Mouse (Mus musculus): ENCODE data around the gene Psat1. TPM values are rescaled to one million over a fixed set of nuclear protein-coding genes. Genes with fewer than 3 reads are reported as not detected.

Psat1 gene
- total and polyA plus RNA-seq, 3 experiments: 340 to 549 (median 423) TPM

- Histone ChIP-seq H3K9ac (ENCODE audit: insufficient read depth, low read depth) (no peak overlapping the region), H3K36me3 (replicated peaks in 1 of 2; ENCODE audit: control insufficient read depth in 1 of 2, insufficient read depth in 1 of 2, low read length in 1 of 2) (peaks cover 0 to 7% of the 10 kb centered on the region in 2 experiments), H3K4me1 (ENCODE audit: control insufficient read depth in 1 of 2, insufficient read depth in 2 of 2) (peaks cover 0 to 16% of the 10 kb centered on the region in 2 experiments; a peak in 3 of 4 replicates), H3K9me3 (replicated peaks; ENCODE audit: low read length) (no peaks in the 10 kb centered on the region), H3K27ac (ENCODE audit: insufficient read depth, low read depth) (no peak overlapping the region), H3K4me3 (replicated peaks in 1 of 3; ENCODE audit: low read depth in 2 of 3, low read length in 2 of 3, poor library complexity in 1 of 3) (no peak overlapping the region), H3K27me3 (replicated peaks) (no peaks in the 10 kb centered on the region), H3K4me2 (ENCODE audit: insufficient read depth, low read depth, poor library complexity, severe bottlenecking) (no peak overlapping the region), H3K79me2 (replicated peaks; ENCODE audit: control insufficient read depth, extremely low read depth, insufficient read depth, poor library complexity, severe bottlenecking) (no peaks in the 10 kb centered on the region)
- DNase-seq (ENCODE audit: extremely low read depth): no peak
- in situ Hi-C loops (cut with MboI; ENCODE audit: low pct_ligation_motif_present, low pct_unique_long_range_greater_than_20kb, low sequenced_read_pairs): no loop called here
- dilution Hi-C loops (cut with MboI; ENCODE audit: extremely low pct_ligation_motif_present, extremely low pct_unique_long_range_greater_than_20kb, low sequenced_read_pairs): no loop called here
- TF ChIP-seq MYC (IDR thresholded peaks at IDR 0.05; ENCODE audit: low read depth, low read length) (no peak), NRF1 (IDR thresholded peaks at IDR 0.05; ENCODE audit: low read depth, low read length) (no peak), EP300 (IDR thresholded peaks at IDR 0.05; ENCODE audit: low read length) (no peak), UBTF (IDR thresholded peaks at IDR 0.05; ENCODE audit: low read depth, low read length) (no peak), MEF2A (IDR thresholded peaks at IDR 0.05; ENCODE audit: borderline replicate concordance, low read depth, low read length) (no peak), MXI1 (IDR thresholded peaks at IDR 0.05; ENCODE audit: low read depth, low read length) (no peak), TBP (conservative IDR thresholded peaks at IDR 0.05; ENCODE audit: low read depth, low read length) (no peak), RAD21 (IDR thresholded peaks at IDR 0.05; ENCODE audit: low read depth, low read length) (no peak), E2F4 (IDR thresholded peaks at IDR 0.05; ENCODE audit: insufficient replicate concordance, low read depth, low read length) (no peak), SIN3A (IDR thresholded peaks at IDR 0.05; ENCODE audit: low read length) (no peak), SMC3 (IDR thresholded peaks at IDR 0.05; ENCODE audit: low read depth, low read length) (no peak), PAX5 (IDR thresholded peaks at IDR 0.05; ENCODE audit: low read length) (no peak), ELF1 (IDR thresholded peaks at IDR 0.05; ENCODE audit: low read depth, low read length) (no peak), MAFK (IDR thresholded peaks at IDR 0.05; ENCODE audit: insufficient replicate concordance, low read length) (no peak), MAZ (IDR thresholded peaks at IDR 0.05; ENCODE audit: low read depth, low read length) (no peak), HCFC1 (IDR thresholded peaks at IDR 0.05; ENCODE audit: low read depth, low read length) (no peak), ZKSCAN1 (IDR thresholded peaks at IDR 0.05; ENCODE audit: borderline replicate concordance, low read depth, low read length) (no peak), IRF4 (IDR thresholded peaks at IDR 0.05; ENCODE audit: low read depth, low read length) (no peak), CHD1 (IDR thresholded peaks at IDR 0.05; ENCODE audit: low read depth, low read length) (no peak), ZMIZ1 (IDR thresholded peaks at IDR 0.05; ENCODE audit: low read depth, low read length) (no peak)
Observed at GRCm38 (mm10) chr19:15950225-15950624, 3.1 kb upstream of the Psat1 start.

GRCm38 (mm10) chr19:15948867-15949266 is 1.7 kb upstream of the Psat1 start:
- Histone ChIP-seq H3K4me2 (ENCODE audit: insufficient read depth, low read depth, poor library complexity, severe bottlenecking) (no peak overlapping the region), H3K36me3 (replicated peaks in 1 of 2; ENCODE audit: control insufficient read depth in 1 of 2, insufficient read depth in 1 of 2, low read length in 1 of 2) (no peaks in the 10 kb centered on the region)
- dilution Hi-C loops (cut with MboI; ENCODE audit: extremely low pct_ligation_motif_present, extremely low pct_unique_long_range_greater_than_20kb, low sequenced_read_pairs): no loop called here

More at GRCm38 (mm10) chr19:15948867-15949266, 1.7 kb upstream of the Psat1 start:
- peaks cover 0 to 16% of the 10 kb centered on the region in 2 experiments; a peak in 3 of 4 replicates for H3K4me1 ChIP-seq (ENCODE audit: control insufficient read depth in 1 of 2, insufficient read depth in 2 of 2)
- no peak for TF ChIP-seq TCF12 (IDR thresholded peaks at IDR 0.05; ENCODE audit: low read depth, low read length)
- H3K79me2 ChIP-seq (replicated peaks; ENCODE audit: control insufficient read depth, extremely low read depth, insufficient read depth, poor library complexity, severe bottlenecking): no peaks in the 10 kb centered on the region
- no peak for DNase-seq (ENCODE audit: extremely low read depth)
- no peaks in the 10 kb centered on the region for H3K9me3 ChIP-seq (replicated peaks; ENCODE audit: low read length)
- no peaks in the 10 kb centered on the region for H3K27me3 ChIP-seq (replicated peaks)
- H3K4me3 ChIP-seq (replicated peaks in 1 of 3; ENCODE audit: low read depth in 2 of 3, low read length in 2 of 3, poor library complexity in 1 of 3): no peak overlapping the region
- no peak overlapping the region for H3K27ac ChIP-seq (ENCODE audit: insufficient read depth, low read depth)
- H3K9ac ChIP-seq (ENCODE audit: insufficient read depth, low read depth): no peak overlapping the region
- in situ Hi-C loops (cut with MboI; ENCODE audit: low pct_ligation_motif_present, low pct_unique_long_range_greater_than_20kb, low sequenced_read_pairs): no loop called here
